Mouse (Mus musculus) lung, embryonic 16.5 days (tissue): ENCODE results near the gene Strn3. TPM values are rescaled to one million over a fixed set of nuclear protein-coding genes. Genes with fewer than 3 reads are reported as not detected.

Experiments
- ATAC-seq: fragments of 200-750 bp; cut with Nextera tagmentation; 2 replicates; pipeline ENCODE4 v1.8.0; 2017; ENCODE audit warnings: low read depth, mild to moderate bottlenecking, moderate library complexity
- H3K27ac ChIP-seq: fragments of 300-500 bp; sonication (generic); 2 replicates; pipeline ENCODE4 v1.5.1; 2014; ENCODE audit warnings: mild to moderate bottlenecking, control low read depth, low read length
- H3K27me3 ChIP-seq: fragments of 300-500 bp; sonication (generic); 2 replicates; pipeline ENCODE4 v1.6.1; 2014; ENCODE audit warnings: low read depth, low read length, mixed read lengths; ENCODE audit not compliant: control insufficient read depth, insufficient read depth
- H3K36me3 ChIP-seq: fragments of 300-500 bp; sonication (generic); 2 replicates; pipeline ENCODE4 v1.6.1; 2014; ENCODE audit warnings: low read length; ENCODE audit not compliant: control insufficient read depth, insufficient read depth
- H3K4me1 ChIP-seq: fragments of 300-500 bp; sonication (generic); replicated peaks from 2 replicates; pipeline ENCODE4 v1.6.1; 2014; ENCODE audit warnings: low read length, mixed read lengths; ENCODE audit not compliant: control insufficient read depth, insufficient read depth
- H3K4me2 ChIP-seq: fragments of 300-500 bp; sonication (generic); 2 replicates; pipeline ENCODE4 v1.6.1; 2014; ENCODE audit warnings: low read depth, low read length, control low read depth
- H3K4me3 ChIP-seq: fragments of 300-500 bp; sonication (generic); 2 replicates; pipeline ENCODE4 v1.5.1; 2014; ENCODE audit warnings: mild to moderate bottlenecking, low read length, control low read depth
- H3K9ac ChIP-seq: fragments of 300-500 bp; sonication (generic); 2 replicates; pipeline ENCODE4 v1.6.1; 2014; ENCODE audit warnings: low read length, control low read depth
- H3K9me3 ChIP-seq: fragments of 300-500 bp; sonication (generic); 2 replicates; pipeline ENCODE4 v1.6.1; 2016; ENCODE audit warnings: low read length; ENCODE audit not compliant: control insufficient read depth
- WGBS: fragments of 180-500 bp; shearing (Covaris S2); extraction: QIAGEN DNeasy Blood & Tissue Kit; methylation state at CpG from one replicate; pipeline ENCODE4 v1.1.7; 2014; 5-methylcytosine and 5-hydroxymethylcytosine counted together
- polyA plus RNA-seq: library from polyadenylated mRNA; unstranded; fragments of >200 nt; fragmentation: Nextera tagmentation; extraction: Ambion mirVana; gene quantifications from 2 replicates; pipeline ENCODE4 v1.2.1, GENCODE M21; 2015

The Strn3 gene
- polyA plus RNA-seq, 1 experiment from 2014 or later: 36.1 TPM

- Histone ChIP-seq H3K27ac (no peak overlapping the region), H3K4me3 (no peak overlapping the region), H3K9me3 (no peaks in the 10 kb centered on the region), H3K9ac (no peak overlapping the region), H3K4me1 (peaks cover 1% of the 10 kb centered on the region), H3K27me3 (no peaks in the 10 kb centered on the region), H3K4me2 (no peak overlapping the region), H3K36me3 (0 out of 2 replicates have a peak, but pooled peaks cover 4% of the 10 kb centered on the region)
- WGBS: 20% methylated on average over 2 of the region's 2 CpGs
- ATAC-seq: no peak
Measured at GRCm38 (mm10) chr12:51636689-51637470, 54.8 kb downstream of the Strn3 start.

- 72% methylated on average over 2 of the region's 2 CpGs for WGBS
- H3K27me3 ChIP-seq: no peaks in the 10 kb centered on the region
- H3K9me3 ChIP-seq: no peaks in the 10 kb centered on the region
- H3K27ac ChIP-seq: no peak overlapping the region
- H3K36me3 ChIP-seq: 0 out of 2 replicates have a peak, but pooled peaks cover 4% of the 10 kb centered on the region
- no peaks in the 10 kb centered on the region for H3K4me1 ChIP-seq
- no peak overlapping the region for H3K4me3 ChIP-seq
- no peak overlapping the region for H3K4me2 ChIP-seq
- ATAC-seq: no peak
- H3K9ac ChIP-seq: no peak overlapping the region
Measured at GRCm38 (mm10) chr12:51636260-51636659, 55.4 kb downstream of the Strn3 start.

GRCm38 (mm10) chr12:51633481-51633880, 58.2 kb downstream of the Strn3 start:
- no peak overlapping the region for H3K4me2 ChIP-seq
- H3K4me1 ChIP-seq: no peaks in the 10 kb centered on the region
- no peaks in the 10 kb centered on the region for H3K27me3 ChIP-seq
- 68% methylated on average over 4 of the region's 4 CpGs for WGBS
- H3K36me3 ChIP-seq: 0 out of 2 replicates have a peak, but pooled peaks cover 2% of the 10 kb centered on the region
- no peak for ATAC-seq
- no peak overlapping the region for H3K9ac ChIP-seq
- H3K4me3 ChIP-seq: no peak overlapping the region
- no peak overlapping the region for H3K27ac ChIP-seq
- H3K9me3 ChIP-seq: no peaks in the 10 kb centered on the region

DNA sequence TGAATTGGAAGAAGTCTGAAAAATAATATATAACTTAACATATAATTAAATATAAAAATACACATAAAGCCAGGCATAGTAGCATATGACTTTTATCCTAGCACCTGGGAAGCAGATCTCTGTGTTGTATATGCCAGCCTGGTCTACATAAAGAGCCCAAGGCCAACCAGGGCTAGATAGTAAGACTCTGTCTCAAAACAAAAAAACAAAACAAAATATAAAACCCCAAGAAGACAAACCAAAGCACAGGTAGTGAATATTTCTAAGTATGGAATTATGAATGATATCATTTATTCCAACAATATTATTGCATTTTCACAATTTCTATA, 68.4 kb downstream of the Strn3 start:
- Histone ChIP-seq H3K4me1 (no peaks in the 10 kb centered on the region), H3K4me3 (no peak overlapping the region), H3K27ac (no peak overlapping the region), H3K9me3 (no peaks in the 10 kb centered on the region), H3K27me3 (no peaks in the 10 kb centered on the region), H3K9ac (no peak overlapping the region), H3K4me2 (no peak overlapping the region), H3K36me3 (peaks cover 9% of the 10 kb centered on the region)
- ATAC-seq: no peak

GRCm38 (mm10) chr12:51622670-51623365, 68.9 kb downstream of the Strn3 start:
- no peaks in the 10 kb centered on the region for H3K27me3 ChIP-seq
- H3K4me1 ChIP-seq: no peaks in the 10 kb centered on the region
- no peaks in the 10 kb centered on the region for H3K9me3 ChIP-seq
- no peak for ATAC-seq
- no peak overlapping the region for H3K4me2 ChIP-seq
- H3K9ac ChIP-seq: no peak overlapping the region
- WGBS: 76% methylated on average over 5 of the region's 5 CpGs
- no peak overlapping the region for H3K27ac ChIP-seq
- H3K36me3 ChIP-seq: peaks cover 12% of the 10 kb centered on the region
- H3K4me3 ChIP-seq: no peak overlapping the region

DNA sequence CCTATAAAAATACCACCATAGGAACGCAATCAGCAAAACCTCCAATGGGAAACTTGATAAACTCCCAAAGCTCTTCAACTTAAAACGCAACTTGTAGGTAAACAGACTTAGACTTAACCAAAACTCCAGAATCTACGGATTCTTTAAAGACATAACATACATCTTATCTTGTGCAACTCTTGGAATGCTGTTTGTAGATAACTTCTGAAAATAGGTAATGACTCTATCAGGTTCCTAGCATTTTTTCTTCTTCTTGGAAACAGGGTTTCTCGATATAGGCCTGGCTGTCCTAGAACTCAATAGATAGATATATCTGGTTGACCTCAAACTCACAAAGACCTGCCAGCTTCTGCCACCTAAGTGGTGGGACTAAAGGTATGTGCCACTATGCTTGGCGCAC, 70.5 kb downstream of the Strn3 start:
- H3K36me3 ChIP-seq: peaks cover 18% of the 10 kb centered on the region
- H3K9me3 ChIP-seq: no peaks in the 10 kb centered on the region
- no peak overlapping the region for H3K4me3 ChIP-seq
- H3K4me1 ChIP-seq: no peaks in the 10 kb centered on the region
- no peaks in the 10 kb centered on the region for H3K27me3 ChIP-seq
- ATAC-seq: no peak
- H3K4me2 ChIP-seq: no peak overlapping the region
- 84% methylated on average over 5 of the region's 5 CpGs for WGBS
- H3K9ac ChIP-seq: no peak overlapping the region
- no peak overlapping the region for H3K27ac ChIP-seq

DNA sequence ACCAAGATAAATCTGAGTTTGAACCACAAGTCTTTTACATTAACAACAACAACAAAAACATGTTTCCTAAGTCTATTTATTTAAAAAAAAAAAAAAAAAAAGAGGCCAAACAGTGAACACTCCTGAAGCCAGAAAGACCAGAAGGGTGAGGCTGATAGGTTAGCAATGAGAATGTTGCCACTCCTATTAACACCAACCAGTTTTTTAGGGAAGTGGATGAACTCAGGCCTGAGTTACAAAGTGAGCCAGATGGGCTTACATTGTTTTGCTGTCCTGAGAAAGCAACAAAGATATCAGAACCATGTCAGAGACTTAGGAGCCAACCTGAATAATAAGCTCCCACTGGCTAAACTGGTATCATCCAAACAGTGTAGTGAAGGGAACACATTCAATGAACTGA, 71.1 kb downstream of the Strn3 start:
- no peak overlapping the region for H3K27ac ChIP-seq
- no peaks in the 10 kb centered on the region for H3K9me3 ChIP-seq
- H3K4me3 ChIP-seq: no peak overlapping the region
- no peak for ATAC-seq
- peaks cover 21% of the 10 kb centered on the region for H3K36me3 ChIP-seq
- H3K9ac ChIP-seq: no peak overlapping the region
- no peaks in the 10 kb centered on the region for H3K4me1 ChIP-seq
- no peak overlapping the region for H3K4me2 ChIP-seq
- no peaks in the 10 kb centered on the region for H3K27me3 ChIP-seq

DNA sequence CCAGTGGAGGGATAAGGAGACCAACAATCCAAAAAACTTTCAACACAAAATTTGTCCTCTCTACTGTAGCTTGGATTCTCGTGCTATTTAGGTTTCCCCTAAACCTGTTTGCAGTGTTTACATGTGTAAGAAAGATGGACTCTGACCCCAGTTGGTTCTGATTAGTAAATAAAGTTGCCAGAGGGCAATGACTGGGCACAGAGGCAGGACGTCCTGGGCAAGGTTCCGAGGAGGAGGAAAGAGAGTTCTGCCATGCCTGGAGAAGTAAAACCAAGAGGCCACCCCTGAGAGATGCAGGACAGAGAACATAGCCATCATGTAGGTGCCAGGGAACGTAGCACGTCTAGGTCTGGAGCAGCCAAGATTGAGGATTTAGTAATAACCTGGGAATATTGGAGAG, 79.3 kb downstream of the Strn3 start:
- no peak overlapping the region for H3K4me3 ChIP-seq
- peaks cover 37% of the 10 kb centered on the region for H3K36me3 ChIP-seq
- no peak overlapping the region for H3K27ac ChIP-seq
- H3K27me3 ChIP-seq: no peaks in the 10 kb centered on the region
- ATAC-seq: no peak
- H3K4me2 ChIP-seq: no peak overlapping the region
- 87% methylated on average over 5 of the region's 5 CpGs for whole genome bisulfite sequencing
- H3K4me1 ChIP-seq: no peaks in the 10 kb centered on the region
- no peak overlapping the region for H3K9ac ChIP-seq
- H3K9me3 ChIP-seq: no peaks in the 10 kb centered on the region

- no peak overlapping the region for H3K9ac ChIP-seq
- peaks cover 22% of the 10 kb centered on the region for H3K36me3 ChIP-seq
- no peak overlapping the region for H3K27ac ChIP-seq
- 82% methylated on average over 4 of the region's 4 CpGs for WGBS
- H3K4me3 ChIP-seq: no peak overlapping the region
- no peak overlapping the region for H3K4me2 ChIP-seq
- no peaks in the 10 kb centered on the region for H3K27me3 ChIP-seq
- H3K9me3 ChIP-seq: no peaks in the 10 kb centered on the region
- ATAC-seq: no peak
- H3K4me1 ChIP-seq: no peaks in the 10 kb centered on the region
Measured at GRCm38 (mm10) chr12:51606138-51606537, 85.6 kb downstream of the Strn3 start.
